Mouse (Mus musculus): ENCODE data around the gene Gab2.
A peak's percentile ranks its signal among the peaks of the same experiment; 100 is the strongest.

Gab2 gene

DNA sequence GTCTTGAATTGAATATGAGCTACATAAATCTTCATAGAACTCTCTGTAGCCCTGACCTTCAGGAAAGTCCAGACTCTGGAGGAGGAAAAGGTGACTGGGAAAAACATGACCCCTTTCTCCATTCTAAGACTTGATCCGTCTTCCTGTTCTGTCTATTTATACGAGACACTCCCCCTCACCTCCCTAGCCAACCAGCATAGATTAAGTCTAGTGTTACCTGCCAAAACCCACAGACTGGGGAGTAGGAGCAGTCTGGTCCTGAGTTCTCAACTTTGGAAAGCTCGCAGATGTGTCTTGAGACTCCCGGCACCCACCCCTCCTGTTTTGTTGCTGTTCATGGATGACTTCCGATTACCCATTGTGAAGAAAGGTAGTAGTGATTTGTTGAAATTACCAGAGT lies 166.8 kb downstream of the Gab2 start:
- no peak for DNase-seq (ENCODE audit: extremely low spot score, low spot score)

DNA sequence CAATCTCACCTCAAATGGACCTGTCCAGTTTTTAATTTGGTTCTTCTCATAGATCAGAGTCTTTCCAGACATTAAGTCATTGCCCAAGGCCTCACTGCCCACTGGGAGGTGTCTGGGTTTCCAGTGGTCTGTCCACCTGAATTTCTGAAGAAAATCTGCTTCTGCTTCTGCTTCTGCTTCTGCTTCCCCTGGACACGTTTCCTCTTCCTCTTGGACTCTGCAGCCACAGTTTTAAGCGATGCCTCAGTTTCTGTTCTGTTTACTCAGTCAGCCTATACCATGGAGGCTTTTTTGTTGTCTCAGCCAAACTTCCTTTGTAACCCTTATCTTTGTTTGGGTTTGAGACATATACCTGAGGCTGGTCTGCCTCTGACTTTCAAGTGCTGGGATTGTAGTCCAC lies 170.3 kb downstream of the Gab2 start:
- DNase-seq (ENCODE audit: extremely low spot score, low spot score), result no peak

DNA sequence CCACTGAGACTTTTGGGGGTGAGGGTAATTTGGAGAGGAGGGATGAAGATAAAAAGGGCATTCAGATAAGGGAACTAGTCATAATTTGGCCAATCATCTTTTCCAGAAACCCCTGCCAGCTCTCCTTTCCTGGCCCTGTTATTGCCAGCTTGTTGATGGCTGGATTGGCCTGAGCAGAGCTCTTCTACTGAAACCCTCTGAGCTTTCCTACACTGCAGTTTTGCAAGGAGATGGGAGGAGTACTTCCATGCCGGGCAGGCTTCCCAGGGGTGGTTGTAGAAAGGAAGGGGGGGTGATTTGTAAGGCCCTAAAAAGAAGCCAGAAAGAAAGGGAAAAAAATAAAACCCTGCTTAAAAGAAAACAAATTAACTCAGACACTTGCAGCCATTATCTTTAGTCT lies 181.2 kb downstream of the Gab2 start:
- no peak for DNase-seq (ENCODE audit: extremely low spot score, low spot score)

DNA sequence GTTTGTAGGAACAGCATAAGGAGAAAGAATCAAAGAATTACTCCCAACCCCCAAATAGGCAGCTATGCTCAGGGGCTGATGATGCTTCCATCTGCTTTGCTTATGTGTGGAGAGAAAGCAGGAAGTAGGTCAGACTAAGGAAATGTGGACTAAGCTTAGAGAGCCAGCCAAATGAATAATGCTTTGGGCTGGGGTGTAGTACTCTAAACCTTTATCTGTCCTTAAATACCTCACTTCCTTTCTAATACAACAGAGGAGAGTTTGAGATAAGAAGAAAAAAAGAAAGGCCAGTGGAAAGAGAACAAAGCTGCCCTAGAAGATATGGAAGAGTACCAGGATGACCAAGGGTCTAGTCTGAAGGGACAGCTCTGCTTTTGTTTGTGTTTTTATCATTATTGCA lies 189.0 kb downstream of the Gab2 start:
- no peak for DNase-seq (ENCODE audit: extremely low spot score, low spot score)

DNA sequence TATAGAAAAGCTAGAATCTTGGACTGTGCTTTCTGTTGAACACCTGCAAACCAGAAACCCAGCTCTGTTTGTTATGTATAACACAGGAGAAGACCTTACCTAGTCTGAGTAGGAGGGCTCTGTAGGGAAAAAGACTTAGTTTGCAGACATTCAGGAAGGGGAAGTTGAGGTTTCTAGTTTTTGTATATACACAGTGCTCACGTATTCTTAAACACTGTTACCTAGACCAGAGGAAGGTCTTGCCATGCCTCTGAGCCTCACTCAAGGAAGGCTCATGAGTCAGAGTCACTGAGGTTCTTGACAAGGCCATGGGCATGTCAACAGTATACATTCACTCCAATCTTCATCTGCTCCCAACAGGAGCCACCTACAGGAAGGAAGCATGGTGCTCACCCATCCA lies 189.7 kb downstream of the Gab2 start:
- DNase-seq (ENCODE audit: extremely low spot score, low spot score), result no peak

DNA sequence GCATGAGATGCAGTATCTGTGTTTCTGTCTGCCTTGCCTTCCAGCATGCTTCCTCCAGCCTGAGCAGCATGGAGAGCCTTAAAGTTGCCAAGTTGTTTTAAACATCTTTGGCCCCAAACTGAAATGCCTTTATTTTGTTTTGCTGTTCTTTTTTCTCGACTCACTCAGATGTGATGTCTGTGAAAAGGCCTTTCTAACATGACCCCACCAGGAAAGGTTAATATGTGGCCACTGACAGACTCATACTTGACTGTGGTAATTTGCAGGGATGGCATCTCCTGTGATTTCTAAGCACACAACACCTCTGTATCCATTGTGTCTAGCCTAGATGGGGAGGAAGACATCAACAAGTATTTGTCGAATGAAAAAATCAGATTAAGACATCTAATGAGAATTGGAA lies 215.6 kb downstream of the Gab2 start:
- no peak for DNase-seq (ENCODE audit: extremely low spot score, low spot score)

DNA sequence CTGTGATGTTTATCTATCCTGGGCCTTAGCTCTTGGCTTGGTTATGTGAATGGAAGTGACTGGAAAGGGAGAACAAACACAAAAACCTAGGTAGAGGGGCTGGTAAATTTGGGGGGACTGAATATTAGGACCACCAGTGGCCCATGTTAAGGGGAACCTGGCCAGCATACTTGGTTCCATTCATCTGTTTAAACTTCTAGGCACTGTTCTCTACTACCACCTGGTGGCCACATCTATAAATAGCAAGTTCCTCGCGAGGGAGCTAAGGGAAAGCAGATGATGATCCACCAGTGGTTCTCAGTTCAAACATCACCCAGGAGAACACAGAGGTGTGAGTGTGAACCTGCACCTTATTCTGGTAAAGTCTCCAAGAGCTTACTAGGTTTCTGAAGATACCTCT lies 216.1 kb downstream of the Gab2 start:
- DNase-seq (ENCODE audit: extremely low spot score, low spot score), result peak; percentile 57

DNA sequence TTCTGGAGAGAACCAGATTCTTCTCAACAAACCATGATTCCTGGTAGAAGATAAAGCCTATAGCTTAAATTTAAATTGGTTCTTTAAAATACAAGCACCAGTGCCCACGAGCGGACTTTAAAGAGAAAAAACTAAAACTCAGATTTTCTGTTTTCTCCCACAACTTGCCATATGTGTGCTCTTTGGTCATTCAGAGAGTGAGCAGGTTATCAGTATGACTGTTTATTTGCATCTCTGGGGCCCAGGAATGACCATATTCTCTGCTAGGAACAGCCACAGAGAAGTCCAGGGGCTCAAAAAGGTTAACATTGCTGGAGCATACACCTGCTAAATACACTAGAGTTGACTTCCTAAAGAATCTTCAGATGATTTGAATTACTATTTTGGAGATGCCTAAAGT lies 216.9 kb downstream of the Gab2 start:
- no peak for DNase-seq (ENCODE audit: extremely low spot score, low spot score)

DNA sequence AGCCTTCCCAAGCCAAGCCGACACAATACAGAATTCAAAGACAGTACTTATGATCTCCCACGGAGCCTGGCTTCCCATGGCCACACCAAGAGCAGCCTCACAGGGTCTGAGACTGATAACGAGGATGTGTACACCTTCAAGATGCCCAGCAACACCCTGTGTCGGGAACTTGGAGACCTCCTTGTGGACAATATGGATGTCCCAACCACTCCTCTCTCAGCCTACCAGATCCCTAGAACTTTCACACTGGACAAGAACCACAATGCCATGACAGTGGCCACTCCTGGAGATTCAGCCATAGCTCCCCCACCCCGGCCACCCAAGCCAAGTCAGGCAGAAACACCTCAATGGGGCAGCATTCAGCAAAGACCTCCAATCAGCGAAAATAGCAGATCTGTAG lies 217.6 kb downstream of the Gab2 start:
- DNase-seq (ENCODE audit: extremely low spot score, low spot score), result no peak

DNA sequence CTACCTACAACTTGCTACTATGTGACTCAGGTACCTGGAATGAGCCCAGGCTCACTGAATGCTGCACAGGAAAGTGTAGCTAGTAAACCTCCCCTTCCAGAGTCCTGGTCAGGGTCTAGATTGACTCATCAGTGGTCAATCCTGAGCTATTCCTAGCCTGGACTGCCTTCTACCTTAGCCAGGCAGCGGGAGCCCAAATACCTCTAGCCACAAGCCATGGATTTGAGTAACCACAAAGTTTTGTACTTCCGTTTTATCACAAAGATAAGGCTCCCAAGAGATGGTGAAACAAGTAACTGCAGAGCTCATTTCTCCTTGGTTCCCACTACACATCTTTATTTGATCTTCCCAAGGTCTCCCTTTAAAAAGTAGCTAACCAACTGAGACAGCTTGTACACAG lies 219.5 kb downstream of the Gab2 start:
- no peak for DNase-seq (ENCODE audit: extremely low spot score, low spot score)

DNA sequence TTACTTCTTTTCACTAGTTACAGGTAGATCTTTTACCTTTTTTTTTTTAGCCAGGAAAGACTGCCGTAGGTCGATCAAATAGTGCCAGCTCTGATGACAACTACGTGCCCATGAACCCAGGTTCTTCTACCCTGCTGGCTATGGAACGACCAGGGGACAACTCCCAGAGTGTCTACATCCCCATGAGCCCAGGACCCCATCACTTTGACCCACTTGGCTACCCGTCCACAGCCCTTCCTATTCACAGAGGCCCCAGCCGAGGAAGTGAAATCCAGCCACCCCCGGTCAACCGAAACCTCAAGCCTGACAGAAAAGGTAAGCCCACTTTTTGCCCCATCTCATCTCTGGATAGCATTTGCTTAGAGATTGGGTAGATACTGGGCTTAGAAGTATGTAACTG lies 219.9 kb downstream of the Gab2 start:
- no peak for DNase-seq (ENCODE audit: extremely low spot score, low spot score)

DNA sequence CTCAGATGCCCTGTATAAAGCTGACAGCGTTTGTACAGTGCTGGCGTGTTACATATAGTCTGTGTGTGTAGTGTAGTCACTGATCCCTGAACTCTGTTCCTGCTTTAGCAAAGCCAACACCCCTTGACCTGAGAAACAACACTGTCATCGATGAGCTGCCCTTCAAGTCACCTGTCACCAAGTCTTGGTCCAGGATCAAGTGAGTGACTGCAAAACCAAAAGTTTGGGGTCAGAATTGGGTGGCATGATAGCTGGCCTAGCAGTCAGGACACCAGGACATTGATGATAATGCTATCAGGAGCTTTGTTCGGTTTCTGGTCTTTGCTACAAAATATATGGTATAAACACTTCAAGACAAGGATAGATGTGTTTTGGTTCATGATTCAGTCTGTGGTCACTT lies 220.9 kb downstream of the Gab2 start:
- DNase-seq (ENCODE audit: extremely low spot score, low spot score), result no peak

DNA sequence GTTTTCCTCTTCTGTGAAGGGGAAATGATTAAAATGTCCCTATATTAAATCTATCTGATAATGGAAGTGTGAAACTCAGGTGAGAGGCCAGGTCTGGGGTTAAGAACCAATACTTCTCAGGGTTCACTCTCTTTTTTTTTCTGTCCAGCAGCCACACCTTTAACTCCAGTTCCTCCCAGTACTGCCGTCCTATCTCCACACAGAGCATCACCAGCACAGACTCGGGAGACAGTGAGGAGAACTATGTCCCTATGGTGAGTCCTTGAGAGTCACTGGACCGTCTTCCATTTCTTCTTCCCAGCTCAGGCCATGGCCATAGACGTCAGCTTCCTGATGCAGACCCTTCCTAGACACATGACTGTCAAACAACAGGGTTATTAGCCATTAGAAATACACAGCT lies 221.5 kb downstream of the Gab2 start:
- no peak for DNase-seq (ENCODE audit: extremely low spot score, low spot score)

DNA sequence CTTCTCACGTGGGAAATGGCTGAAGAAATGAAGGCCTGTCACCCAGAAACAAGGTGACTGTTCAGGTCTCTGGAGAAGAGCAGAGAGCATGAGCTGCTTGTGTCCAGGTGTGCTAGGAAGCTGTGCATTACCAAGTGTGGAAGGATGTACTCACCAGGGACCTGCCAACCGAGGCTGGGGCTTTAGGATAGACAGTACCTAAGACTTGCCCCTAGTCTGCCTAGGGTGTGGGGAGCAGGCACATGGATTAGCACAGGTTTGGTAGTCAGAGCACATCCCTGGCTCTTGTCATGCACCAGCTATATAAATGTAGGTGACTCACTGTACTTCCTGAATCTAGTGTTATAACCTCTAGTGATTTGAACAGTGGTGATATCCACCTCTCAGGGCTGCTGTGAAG lies 222.2 kb downstream of the Gab2 start:
- DNase-seq (ENCODE audit: extremely low spot score, low spot score), result no peak

DNA sequence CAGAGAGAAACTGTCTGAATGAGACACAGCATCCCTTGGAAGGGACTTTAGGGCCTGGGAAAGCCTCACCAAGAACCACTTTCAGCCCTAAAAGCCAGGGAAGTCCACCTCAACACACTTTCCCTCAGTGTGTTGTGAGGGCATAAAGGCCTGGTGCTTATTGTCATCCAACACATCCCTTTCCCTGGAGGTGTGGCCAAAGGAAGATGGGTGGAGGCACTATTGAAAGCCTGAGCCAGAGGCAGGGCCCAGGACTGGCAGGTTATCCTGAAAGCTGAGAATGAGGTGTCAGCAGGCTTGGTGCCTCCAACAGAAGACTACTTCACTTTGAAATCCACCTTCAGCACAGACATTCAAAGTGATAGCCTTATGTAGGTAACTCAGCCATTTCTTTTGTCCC lies 223.1 kb downstream of the Gab2 start:
- no peak for DNase-seq (ENCODE audit: extremely low spot score, low spot score)

DNA sequence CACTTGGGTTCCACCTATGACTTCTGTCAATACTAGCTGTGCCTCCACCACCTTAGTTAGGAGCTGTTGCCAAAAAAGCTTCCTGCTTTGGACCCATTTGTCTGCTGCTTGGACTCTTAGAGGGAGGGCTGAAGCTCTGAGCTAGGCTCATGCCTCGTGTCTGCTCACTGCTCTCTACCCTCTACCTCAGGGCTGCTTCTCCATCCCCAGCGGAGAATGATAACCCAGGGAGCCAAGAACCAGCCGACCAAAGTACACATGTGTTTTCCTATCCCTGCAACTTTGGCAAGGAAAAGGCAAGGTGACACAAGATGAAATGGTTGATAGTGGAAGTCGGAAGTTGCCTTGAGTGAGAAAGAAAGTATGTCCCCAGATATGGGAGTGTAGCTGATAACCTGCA lies 223.8 kb downstream of the Gab2 start:
- no peak for DNase-seq (ENCODE audit: extremely low spot score, low spot score)

DNA sequence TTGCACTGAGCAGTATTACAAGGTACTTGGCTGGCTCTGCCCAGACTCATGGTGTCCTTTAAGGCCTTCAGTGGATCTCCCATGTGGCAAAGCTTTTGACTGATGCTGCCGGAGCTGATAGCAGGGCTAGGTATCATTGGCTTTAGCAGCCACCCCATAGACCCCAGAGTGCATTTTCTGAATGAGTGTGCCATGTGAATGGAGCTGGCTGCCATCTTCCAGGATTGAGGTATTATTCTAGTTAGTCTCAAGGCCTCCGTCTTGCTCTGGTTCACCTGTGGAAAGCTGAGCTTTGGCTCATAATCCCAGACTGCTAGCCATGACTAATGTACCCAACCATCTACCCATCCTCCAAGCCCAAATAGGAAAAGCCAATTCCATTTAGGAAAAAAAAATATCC lies 225.4 kb downstream of the Gab2 start:
- no peak for DNase-seq (ENCODE audit: extremely low spot score, low spot score)

DNA sequence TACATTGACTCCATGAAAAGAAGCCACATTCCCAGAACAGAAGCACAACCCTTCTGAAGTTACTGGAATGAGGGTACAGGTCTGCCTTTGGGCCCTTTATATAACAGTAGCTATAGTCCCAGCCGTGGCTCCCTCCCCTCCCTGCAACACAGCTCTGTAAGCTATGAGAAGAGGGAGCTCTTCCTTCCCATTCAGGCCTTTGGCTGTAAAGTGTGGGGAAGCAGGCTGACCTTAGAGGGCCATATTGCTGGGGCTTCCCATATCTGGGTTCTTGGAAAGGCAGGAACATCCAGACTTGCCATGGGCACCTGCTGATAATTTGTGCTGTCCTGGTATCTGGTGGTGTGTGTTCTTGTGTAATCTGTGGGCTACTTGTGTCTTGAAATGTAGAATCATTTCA lies 226.2 kb downstream of the Gab2 start:
- DNase-seq (ENCODE audit: extremely low spot score, low spot score), result no peak

DNA sequence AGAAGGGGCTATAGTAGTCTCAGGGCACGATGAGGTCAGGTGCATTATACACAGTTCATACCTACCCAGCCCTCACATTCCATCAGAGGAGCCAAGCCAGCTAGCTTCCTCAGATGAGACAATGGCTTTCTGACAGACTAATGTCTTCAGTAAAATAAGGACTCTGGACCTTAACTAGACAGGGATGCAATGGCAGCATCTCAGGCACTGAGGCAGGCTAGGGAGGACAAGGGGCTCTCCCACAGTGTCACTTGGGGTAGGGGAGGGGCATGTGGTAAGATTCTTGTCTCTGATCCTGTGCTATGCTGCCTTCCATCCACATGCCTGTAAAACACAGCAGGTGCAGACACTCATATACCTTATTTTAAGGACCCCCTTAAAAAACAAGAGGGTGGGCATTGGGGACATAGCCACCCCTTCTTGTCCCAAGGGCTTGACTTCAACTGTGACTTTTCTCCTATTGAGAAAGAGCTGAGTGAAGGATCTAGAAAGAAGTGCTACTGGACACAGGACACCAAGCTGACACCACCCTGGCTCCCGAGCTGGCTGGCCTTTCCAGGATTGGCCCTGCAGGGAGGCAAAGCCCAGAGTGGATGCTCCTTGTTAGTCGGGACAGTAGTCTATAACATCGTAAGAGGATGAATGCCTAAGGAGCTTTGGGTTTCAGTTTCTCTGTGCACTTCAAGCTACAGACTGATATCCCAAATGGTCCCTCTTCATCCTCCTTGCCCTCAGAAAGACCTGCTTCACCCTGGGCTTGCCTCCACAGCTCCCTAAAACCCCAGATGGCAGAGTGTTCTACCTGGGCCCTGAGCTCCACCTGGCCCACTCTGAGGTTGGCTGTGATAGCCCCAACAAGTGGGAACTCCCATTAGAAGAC lies 228.3 kb downstream of the Gab2 start:
- no peak for DNase-seq (ENCODE audit: extremely low spot score, low spot score)

DNA sequence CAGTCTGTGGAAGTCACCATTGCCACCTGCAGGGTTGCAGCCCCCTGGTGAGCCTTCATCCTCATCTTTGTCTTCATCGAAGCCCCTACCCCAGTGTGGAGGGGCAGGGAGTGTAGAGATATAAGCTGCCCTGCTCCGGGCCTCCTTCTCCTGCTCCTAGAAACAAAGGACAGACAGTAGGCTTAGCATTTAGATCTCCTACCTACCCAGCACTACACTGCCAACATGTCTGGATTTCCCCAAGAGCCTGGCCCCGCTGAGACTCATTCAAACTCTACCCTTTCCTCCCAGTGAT lies 228.9 kb downstream of the Gab2 start:
- no peak for DNase-seq (ENCODE audit: extremely low spot score, low spot score)

DNA sequence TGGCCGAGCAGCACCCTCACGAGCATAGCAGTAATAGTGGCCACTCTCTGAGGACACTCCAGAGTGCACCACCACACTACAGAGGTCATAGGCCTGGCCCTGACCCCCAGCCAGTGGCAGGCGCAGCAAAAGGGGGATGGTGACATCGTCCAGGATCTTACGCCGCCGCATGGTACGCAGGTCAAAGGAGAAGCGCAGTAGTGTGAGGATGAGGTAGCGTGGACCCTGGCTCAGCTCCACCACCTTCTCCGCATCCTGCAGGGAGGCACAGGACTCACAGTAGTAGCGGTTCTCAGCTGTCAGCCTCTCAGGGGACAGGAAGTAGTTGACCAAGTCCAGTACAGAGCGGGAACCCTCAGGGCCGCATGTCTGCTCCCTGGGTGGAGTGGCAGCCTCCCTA lies 230.2 kb downstream of the Gab2 start:
- no peak for DNase-seq (ENCODE audit: extremely low spot score, low spot score)

DNA sequence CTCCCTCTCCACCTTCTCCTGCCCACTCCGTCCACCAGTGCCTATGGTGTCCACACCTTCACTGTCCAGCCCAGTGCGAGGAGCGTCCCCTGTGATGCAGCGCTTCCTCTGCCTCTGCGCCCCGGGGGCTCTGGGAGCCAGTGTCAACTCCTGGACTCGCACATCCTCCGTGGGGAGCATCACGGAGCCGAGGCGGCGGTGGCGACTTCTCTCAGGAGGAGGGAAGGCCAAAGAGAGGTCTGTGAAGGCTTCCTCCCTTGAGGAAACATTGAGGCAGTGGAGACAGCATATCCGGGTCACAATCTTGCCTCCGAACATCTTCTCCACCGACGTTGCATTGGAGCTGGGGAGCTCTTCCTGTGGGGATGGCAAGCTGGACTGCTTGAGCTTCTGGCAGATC lies 230.8 kb downstream of the Gab2 start:
- no peak for DNase-seq (ENCODE audit: extremely low spot score, low spot score)

DNA sequence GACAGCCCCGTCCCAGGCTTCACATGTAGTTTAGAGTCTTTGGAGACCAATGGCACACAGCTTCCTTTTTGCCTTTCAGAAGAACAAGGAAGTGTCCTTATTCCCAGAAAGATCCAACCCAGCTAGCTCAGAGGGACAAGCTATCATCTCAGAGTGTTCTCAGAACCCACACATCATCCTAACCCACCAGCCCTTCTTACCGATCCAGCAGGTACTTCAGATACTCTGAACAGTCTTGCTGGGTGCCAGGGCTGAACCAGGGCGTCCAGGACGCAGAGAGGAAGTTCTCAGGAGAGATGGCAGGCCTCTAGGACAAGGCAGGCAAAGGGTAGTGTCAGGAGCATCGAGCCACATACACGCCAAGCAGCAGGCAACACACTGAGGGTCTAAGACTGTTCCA lies 231.5 kb downstream of the Gab2 start:
- DNase-seq (ENCODE audit: extremely low spot score, low spot score), result no peak

Measured in neural tube, embryonic 10.5 days (tissue).